Mouse (Mus musculus): Measurements from ENCODE around the gene Olig1. TPM values are rescaled to one million over a fixed set of nuclear protein-coding genes. Genes with fewer than 3 reads are reported as not detected.

Olig1 gene
- total RNA-seq, 2 experiments from 2014 or later = 95.9 to 105 TPM

DNA sequence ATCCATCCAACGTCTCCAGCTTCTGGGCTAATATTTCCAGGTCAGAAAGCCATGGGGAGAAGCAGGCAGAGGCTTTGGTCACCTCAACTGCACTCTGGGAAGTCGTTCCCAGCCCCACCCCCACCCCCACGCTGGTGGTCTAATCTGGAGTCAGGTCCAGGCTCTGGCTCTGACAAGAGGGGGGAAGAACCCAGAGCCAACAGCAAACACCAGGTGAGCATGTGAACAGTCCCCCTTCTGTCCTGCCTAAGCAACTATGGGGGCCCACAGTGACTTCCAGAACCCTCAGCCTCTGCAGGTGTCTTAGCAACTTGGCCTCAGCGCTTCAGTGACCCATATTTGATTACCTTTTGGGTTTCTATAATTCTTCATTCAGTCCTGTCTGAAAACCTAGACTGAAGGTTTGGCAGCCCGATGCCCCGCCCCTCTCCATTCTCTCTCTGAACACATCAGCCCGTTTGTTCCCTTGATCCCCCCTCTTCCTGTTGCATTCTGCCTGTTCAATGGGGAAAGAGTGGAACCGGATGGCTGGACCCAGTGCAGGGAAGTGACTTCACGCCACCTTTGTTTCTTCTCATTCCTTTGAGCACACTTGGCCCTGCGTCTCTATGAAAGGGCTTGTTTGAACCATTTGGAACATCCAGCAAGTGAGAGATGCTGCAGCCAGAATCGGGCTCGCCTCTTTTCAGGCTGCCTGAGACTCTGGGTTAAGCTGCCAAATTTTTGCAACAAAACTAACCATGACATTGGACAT lies 6.9 kb upstream of the Olig1 start:
- H3K4me3 ChIP-seq = no peak overlapping the region
- DNase-seq (ENCODE audit: low spot score in 2 of 2) = peak; percentile 21 to 60
- peak overlapping the region; percentile 74 for H3K27ac ChIP-seq
- no peak for TF ChIP-seq CTCF (conservative IDR thresholded peaks at IDR 0.05)

DNA sequence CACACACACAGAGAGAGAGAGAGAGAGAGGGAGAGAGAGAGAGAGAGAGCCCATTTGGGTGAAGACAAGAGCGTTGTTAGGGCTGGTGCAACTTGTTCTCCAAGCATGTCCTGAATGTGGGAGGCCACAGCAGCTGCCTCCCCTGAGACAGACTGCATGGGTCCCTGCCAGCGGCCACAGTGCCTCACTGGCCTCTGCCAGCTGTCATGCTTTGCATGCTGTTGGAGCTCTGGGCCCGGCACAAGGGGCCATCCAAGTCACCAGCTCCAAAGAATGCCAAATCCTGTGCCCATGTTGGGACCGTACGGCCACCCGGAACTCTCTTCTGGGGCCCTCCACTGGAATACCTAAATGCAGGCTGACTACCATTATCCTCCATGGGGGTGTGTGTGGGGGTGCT lies 3.6 kb upstream of the Olig1 start:
- TF ChIP-seq CTCF (conservative IDR thresholded peaks at IDR 0.05) = no peak
- Histone ChIP-seq H3K4me3 (no peak overlapping the region), H3K27ac (peak overlapping the region; percentile 37; the same call in 1 of the 2 replicates)
- peak; percentile 68 to 79 for DNase-seq (ENCODE audit: low spot score in 2 of 2)

DNA sequence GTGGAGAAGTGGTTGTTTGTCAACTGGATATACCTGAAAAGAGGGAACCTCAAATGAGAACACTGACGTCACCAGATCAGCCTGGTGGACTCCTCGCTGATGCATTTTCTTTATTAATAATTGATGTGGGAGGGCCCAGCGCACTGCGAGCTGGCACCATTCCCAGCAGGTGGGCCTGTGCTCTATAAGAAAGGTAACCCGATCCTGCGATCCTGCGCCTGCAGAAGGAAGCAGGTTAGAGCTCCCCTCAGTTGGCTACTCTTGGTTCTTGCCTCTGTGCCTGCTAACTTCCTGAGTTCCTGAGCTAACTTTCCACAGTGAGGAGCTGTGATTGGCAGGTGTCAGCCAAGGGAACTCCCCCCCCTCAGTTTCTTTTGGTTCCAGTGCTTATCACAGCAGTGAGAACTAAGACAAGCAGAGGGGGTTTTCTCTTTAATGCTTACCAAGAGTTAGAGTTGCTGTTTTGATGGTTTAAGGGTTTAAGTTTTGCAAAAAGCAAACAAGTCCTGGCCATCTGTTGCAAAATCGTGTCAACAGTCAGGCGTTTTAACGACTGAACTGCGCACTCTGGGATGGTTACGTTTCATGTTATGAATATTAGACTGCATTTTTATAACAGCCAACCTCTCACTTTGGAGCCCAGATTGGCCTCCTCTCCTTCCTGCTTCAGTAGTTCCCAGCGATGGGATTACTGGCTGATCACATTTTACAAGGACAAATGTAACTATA lies 684 bp upstream of the Olig1 start:
- no peak for DNase-seq (ENCODE audit: low spot score in 2 of 2)
- peak overlapping the region; percentile 21; the same call in 1 of the 2 replicates for H3K27ac ChIP-seq
- H3K4me3 ChIP-seq = peak overlapping the region; percentile 56
- TF ChIP-seq CTCF (conservative IDR thresholded peaks at IDR 0.05) = no peak

DNA sequence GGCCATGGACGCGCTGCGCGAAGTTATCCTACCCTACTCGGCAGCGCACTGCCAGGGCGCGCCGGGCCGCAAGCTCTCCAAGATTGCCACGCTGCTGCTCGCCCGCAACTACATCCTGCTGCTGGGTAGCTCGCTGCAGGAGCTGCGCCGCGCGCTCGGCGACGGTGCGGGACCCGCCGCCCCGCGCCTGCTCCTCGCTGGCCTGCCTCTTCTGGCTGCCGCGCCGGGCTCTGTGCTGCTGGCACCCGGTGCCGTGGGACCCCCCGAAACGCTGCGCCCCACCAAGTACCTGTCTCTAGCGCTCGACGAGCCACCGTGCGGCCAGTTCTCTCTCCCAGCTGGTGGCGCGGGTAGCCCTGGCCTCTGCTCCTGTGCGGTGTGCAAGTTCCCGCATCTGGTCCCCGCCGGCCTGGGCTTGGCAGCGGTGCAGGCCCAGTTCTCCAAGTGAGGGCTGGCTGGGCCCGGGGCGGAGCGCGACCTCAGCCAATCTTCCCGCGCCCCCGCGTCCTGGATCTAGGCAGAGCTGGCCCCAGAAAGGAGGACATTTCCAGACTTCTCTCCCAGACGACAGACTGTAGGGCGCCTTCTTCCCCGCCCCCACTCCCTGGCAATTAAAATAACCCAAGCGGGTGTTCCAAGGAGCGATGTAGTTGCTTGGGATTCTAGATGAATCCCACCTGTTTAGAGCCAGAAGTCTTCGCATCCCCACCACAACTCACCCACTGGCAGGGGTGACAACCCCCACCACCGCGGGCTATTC lies 820 bp downstream of the Olig1 start:
- Histone ChIP-seq H3K27ac (peak overlapping the region; percentile 85), H3K4me3 (peak overlapping the region; percentile 56)
- TF ChIP-seq CTCF (conservative IDR thresholded peaks at IDR 0.05) = no peak
- peak in 1 of 2 experiments; percentile 15 for DNase-seq (ENCODE audit: low spot score in 2 of 2)

DNA sequence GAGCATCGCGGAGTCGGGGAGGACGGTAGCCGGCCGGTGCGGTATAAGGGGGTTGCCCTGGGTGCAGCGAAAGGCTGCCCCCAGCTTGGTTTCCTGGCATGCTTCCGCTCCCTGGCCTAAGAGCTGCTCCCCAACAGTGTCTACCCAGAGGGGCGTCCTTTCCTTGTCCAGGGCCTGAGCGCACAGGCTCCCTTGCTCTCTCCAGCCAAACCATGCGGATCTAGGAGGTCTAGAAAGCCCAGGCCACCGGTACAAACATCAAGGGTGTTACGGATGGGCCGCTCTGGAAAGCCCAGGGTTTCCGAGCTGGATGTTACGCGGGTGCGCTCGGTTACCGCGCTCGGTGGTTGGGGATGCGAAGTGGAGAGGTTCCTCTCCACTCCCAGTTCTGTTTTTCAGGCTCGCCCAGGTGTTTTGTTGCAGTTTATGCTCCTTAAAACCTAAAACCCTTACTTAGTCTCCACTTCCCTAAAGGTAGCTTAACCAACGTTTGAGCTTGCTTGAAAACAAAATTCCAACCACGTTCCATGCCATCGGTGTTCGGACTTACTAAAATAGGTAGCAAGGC lies 1.5 kb downstream of the Olig1 start:
- peak overlapping the region; percentile 56 for H3K4me3 ChIP-seq
- DNase-seq (ENCODE audit: low spot score in 2 of 2) = no peak
- TF ChIP-seq CTCF (conservative IDR thresholded peaks at IDR 0.05) = no peak
- peak overlapping the region; percentile 85 for H3K27ac ChIP-seq

DNA sequence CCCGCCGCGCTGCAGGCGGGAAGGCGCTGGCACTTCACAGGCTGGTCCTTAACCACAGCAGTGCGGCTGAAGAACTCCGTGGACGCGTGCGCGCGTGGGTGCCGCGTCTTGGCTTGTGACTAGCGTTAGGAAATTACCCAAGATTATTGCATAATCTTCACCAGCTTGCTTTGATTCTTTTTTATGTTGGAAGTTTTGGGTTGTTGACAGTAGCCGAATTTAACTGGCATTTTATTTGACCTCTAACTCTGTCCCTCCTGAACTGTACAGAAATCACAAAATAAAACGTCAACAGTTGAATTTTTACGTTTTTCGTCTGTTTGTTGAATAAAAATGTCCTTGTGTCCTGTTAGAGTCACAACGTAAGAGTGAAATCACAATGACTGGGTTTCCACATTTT lies 2.1 kb downstream of the Olig1 start:
- H3K4me3 ChIP-seq = peak overlapping the region; percentile 56

DNA sequence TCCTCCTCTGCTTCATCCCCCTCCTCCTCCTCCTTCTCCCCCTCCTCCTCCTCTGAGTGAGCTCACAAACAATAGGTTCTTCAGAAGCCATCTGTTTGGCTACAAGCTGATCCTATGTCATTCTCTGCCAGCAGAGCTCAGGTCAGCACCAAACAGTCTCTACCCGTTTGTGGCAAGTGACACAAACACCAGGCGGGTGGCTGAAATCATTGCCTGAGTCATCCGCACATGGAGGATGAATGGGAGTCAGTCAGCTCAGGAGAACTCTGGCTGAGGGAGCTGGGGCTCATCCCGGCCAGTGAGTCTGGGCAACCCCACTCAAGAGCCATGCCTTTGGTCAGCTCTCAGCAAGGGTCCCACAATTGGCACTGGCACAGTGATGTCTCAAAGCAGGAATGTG lies 10.9 kb downstream of the Olig1 start:
- peak in 1 of 2 experiments; percentile 37 for DNase-seq (ENCODE audit: low spot score in 2 of 2)
- peak overlapping the region; percentile 57; the same call in 1 of the 2 replicates for H3K27ac ChIP-seq
- no peak for TF ChIP-seq CTCF (conservative IDR thresholded peaks at IDR 0.05)

More for the DNA sequence above, 2.1 kb downstream of the Olig1 start:
- DNase-seq (ENCODE audit: low spot score in 2 of 2) = peak in 1 of 2 experiments; percentile 23
- TF ChIP-seq CTCF (conservative IDR thresholded peaks at IDR 0.05) = no peak
- H3K27ac ChIP-seq = peak overlapping the region; percentile 85

DNA sequence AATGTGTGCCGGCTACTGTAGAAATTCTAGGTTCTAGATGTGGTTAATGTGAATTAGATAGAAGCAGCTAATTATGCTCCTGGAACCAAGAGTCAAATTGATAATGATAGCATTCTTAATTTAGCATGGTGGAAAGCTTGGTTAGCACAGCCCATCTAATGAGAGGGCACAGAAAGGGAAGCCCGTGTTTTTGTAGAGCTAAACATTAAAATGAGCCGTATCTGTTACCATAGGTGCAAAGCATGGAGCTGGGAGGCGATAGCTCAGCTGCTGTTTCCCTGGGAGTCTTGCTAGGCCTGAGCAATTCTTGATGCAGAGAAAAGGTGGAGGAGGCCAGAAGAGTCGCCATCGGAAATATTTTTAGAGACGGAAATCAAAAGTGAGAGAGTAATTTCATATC lies 22.5 kb downstream of the Olig1 start:
- no peak for TF ChIP-seq CTCF (conservative IDR thresholded peaks at IDR 0.05)
- no peak for DNase-seq (ENCODE audit: low spot score in 2 of 2)
- H3K4me3 ChIP-seq = no peak overlapping the region
- H3K27ac ChIP-seq = no peak overlapping the region

More for the DNA sequence above, 10.9 kb downstream of the Olig1 start:
- no peak overlapping the region for H3K4me3 ChIP-seq

DNA sequence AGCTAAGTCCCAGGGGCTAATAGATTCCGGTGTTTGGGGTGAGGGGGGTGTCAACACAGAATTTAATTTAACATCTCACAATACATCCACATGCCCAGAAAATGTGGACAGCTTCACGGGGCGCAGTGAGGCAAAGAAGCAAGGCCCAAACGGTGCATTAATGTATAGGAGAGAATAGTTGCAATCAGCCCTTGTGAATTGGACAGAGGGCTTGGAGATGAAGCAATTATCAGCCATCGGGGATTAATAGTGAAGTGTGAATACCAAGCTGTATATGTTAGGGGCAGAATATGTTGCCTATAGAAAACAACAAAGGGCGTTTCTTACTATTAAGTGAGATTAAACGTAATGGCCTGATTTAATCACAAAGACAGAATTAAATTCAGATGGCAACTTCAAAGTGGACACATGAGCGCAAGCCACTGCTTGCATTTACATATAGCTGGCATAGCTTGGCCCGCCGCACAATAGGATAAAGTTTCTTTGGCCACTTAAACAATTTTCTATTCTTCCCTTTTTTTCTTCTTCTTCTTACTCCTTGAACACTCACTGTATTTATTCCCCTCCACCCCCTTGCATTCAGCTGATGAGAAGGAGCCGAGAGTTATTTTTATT lies 23.3 kb downstream of the Olig1 start:
- Histone ChIP-seq H3K4me3 (no peak overlapping the region), H3K27ac (no peak overlapping the region)
- no peak for DNase-seq (ENCODE audit: low spot score in 2 of 2)
- no peak for TF ChIP-seq CTCF (conservative IDR thresholded peaks at IDR 0.05)

DNA sequence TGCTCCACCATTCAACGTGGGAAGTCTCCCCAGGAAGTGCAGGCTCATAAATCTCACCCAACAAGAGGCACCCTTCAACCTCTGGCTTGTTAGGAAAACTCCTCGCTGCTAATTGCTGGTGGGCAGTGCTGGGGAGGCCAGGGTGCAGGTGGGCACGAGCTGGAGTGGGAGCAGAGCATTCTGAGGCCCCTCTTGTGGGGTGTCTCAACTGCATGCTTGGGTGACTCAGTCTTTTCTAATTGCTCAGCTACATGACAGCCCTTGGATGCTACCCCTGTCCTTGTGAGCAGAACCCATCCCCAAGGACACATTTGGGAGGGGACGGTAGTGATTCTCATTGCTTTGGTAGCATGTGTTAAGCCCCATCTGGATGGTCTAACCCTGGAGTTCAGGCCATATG lies 28.2 kb downstream of the Olig1 start:
- Histone ChIP-seq H3K27ac (no peak overlapping the region), H3K4me3 (no peak overlapping the region)
- no peak for TF ChIP-seq CTCF (conservative IDR thresholded peaks at IDR 0.05)
- DNase-seq (ENCODE audit: low spot score in 2 of 2) = no peak

DNA sequence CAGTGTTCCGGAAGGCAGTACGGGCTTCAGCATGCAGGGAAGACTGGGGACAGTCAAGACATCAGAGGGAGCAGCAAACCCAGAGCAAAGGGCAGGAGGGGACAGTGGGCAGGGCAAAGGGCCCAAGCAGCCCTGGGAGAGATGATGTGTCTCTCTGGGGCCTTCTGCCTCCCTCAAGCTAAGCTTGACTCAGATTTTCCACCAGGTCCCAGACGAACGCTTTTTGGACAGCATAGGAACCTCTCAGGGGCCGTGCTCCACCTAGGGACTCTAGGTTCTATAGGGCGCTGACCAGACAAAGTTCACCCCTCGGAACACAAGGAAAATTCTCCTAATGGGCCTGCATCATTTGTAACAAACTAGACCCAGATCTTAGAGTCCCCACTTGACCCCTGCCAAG lies 29.8 kb downstream of the Olig1 start:
- Histone ChIP-seq H3K27ac (no peak overlapping the region), H3K4me3 (no peak overlapping the region)
- TF ChIP-seq CTCF (conservative IDR thresholded peaks at IDR 0.05) = no peak
- DNase-seq (ENCODE audit: low spot score in 2 of 2) = no peak

All from layer of hippocampus, adult 2 months (tissue).